Mouse (Mus musculus): Measurements from ENCODE around the gene Slc15a2.

GRCm38 (mm10) chr16:36700484-36700883 lies 84.3 kb downstream of the Slc15a2 start:
- TF ChIP-seq POLR2A (IDR thresholded peaks at IDR 0.05; ENCODE audit: low read depth, low read length) (no peak), CTCF (IDR thresholded peaks at IDR 0.05; ENCODE audit: borderline replicate concordance, insufficient read depth, low read length) (no peak)

Measured in embryonic fibroblast, embryonic 13.5 days (primary cell).